Mouse (Mus musculus): ENCODE results near the gene Aqp6.

Gene Aqp6

GRCm38 (mm10) chr15:99600986-99601822 lies at the start of gene Aqp6:
TSS of gene Aqp6 (plus strand) at chr15:99601400.
- DNase-seq (ENCODE audit: low spot score in 2 of 2) = no peak

GRCm38 (mm10) chr15:99553767-99554166 lies 47.4 kb upstream of the Aqp6 start:
- DNase-seq (ENCODE audit: low spot score in 2 of 2) = no peak

- DNase-seq (ENCODE audit: low spot score in 2 of 2) = no peak
Measured at GRCm38 (mm10) chr15:99558947-99559346, 42.3 kb upstream of the Aqp6 start.

GRCm38 (mm10) chr15:99560246-99560645 lies 41.0 kb upstream of the Aqp6 start:
- no peak for DNase-seq (ENCODE audit: low spot score in 2 of 2)

- DNase-seq (ENCODE audit: low spot score in 2 of 2) = no peak
Measured at GRCm38 (mm10) chr15:99567371-99567770, 33.8 kb upstream of the Aqp6 start.

GRCm38 (mm10) chr15:99568682-99569081 lies 32.5 kb upstream of the Aqp6 start:
- no peak for DNase-seq (ENCODE audit: low spot score in 2 of 2)

GRCm38 (mm10) chr15:99569123-99569522 lies 32.1 kb upstream of the Aqp6 start:
- DNase-seq (ENCODE audit: low spot score in 2 of 2) = no peak

GRCm38 (mm10) chr15:99578802-99579485 lies 22.3 kb upstream of the Aqp6 start, which contains the start of gene Aqp2:
TSS of gene Aqp2 (plus strand) at chr15:99579055.
- no peak for DNase-seq (ENCODE audit: low spot score in 2 of 2)

GRCm38 (mm10) chr15:99583463-99584344 lies 17.5 kb upstream of the Aqp6 start:
- DNase-seq (ENCODE audit: low spot score in 2 of 2) = no peak

GRCm38 (mm10) chr15:99584407-99585202 lies 16.6 kb upstream of the Aqp6 start:
- no peak for DNase-seq (ENCODE audit: low spot score in 2 of 2)

GRCm38 (mm10) chr15:99585741-99586140 lies 15.5 kb upstream of the Aqp6 start:
- DNase-seq (ENCODE audit: low spot score in 2 of 2) = no peak

GRCm38 (mm10) chr15:99586525-99586924 lies 14.7 kb upstream of the Aqp6 start:
- DNase-seq (ENCODE audit: low spot score in 2 of 2) = no peak

- no peak for DNase-seq (ENCODE audit: low spot score in 2 of 2)
Measured at GRCm38 (mm10) chr15:99589237-99589636, 12.0 kb upstream of the Aqp6 start.

- no peak for DNase-seq (ENCODE audit: low spot score in 2 of 2)
Measured at GRCm38 (mm10) chr15:99589704-99590103, 11.5 kb upstream of the Aqp6 start.

GRCm38 (mm10) chr15:99590429-99591084 lies 10.6 kb upstream of the Aqp6 start, which contains the start of gene Aqp5:
TSS of gene Aqp5 (plus strand) at chr15:99590782.
- no peak for DNase-seq (ENCODE audit: low spot score in 2 of 2)

- no peak for DNase-seq (ENCODE audit: low spot score in 2 of 2)
Measured at GRCm38 (mm10) chr15:99592177-99592576, 9.0 kb upstream of the Aqp6 start.

GRCm38 (mm10) chr15:99592877-99593276 lies 8.3 kb upstream of the Aqp6 start:
- no peak for DNase-seq (ENCODE audit: low spot score in 2 of 2)

- no peak for DNase-seq (ENCODE audit: low spot score in 2 of 2)
Measured at GRCm38 (mm10) chr15:99594951-99595350, 6.2 kb upstream of the Aqp6 start.

GRCm38 (mm10) chr15:99596056-99596687 lies 5.0 kb upstream of the Aqp6 start:
- peak; percentile 73 to 87 for DNase-seq (ENCODE audit: low spot score in 2 of 2)

- no peak for DNase-seq (ENCODE audit: low spot score in 2 of 2)
Measured at GRCm38 (mm10) chr15:99596841-99597240, 4.4 kb upstream of the Aqp6 start.
